Mouse (Mus musculus) thymus, adult 2 months (tissue): Measurements from ENCODE around the gene Zfp507.

Experiments used
- CTCF ChIP-seq: fragments of 200-500 bp; IDR thresholded peaks from 2 replicates; pipeline ENCODE4 v1.5.1; 2012; ENCODE audit warnings: mild to moderate bottlenecking, control low read depth, low read length, moderate library complexity, borderline replicate concordance; ENCODE audit not compliant: control insufficient read depth, poor library complexity, insufficient read depth; ENCODE audit errors: extremely low read depth
- POLR2A ChIP-seq: fragments of 200-500 bp; IDR thresholded peaks from 2 replicates; pipeline ENCODE4 v1.6.1; 2012; ENCODE audit warnings: mild to moderate bottlenecking, low read length, control low read depth, moderate library complexity; ENCODE audit not compliant: control insufficient read depth, poor library complexity, insufficient read depth; ENCODE audit errors: extremely low read depth

- no peak for TF ChIP-seq CTCF
- no peak for TF ChIP-seq POLR2A
Observed at GRCm38 (mm10) chr7:35761801-35762200, 41.0 kb downstream of the Zfp507 start.
